8 mouse cellular contexts compared by ENCODE assay signal in the genomic region with DNA sequence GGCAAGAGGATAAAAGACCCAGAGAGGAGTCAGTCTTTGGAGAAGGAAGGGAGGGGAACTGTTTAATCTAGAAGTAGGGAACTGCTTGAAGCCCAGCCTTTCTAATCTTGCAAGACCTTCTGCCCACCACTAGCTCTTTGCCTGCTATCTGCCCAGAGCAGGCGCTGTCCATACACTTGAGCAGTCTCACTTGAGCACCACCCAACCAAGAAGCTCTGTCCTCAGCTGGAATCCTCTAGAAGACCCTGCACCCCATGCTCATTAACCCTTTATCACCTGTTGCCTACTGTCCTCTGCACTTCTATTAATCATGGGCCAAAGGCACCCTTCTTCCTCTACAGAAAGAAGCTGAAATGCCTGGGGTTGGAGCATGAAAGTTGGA. TPM values are rescaled to one million over a fixed set of nuclear protein-coding genes. Genes with fewer than 3 reads are reported as not detected.
DNase-seq lines count a peak whose midpoint lies in the region; ATAC-seq and TF ChIP-seq lines count a peak whose summit lies in the region.

No protein-coding gene starts in this region.

- 29% methylated on average over 1 of the region's 1 CpGs for WGBS in heart, embryonic 11.5 days (ENCODE audit: insufficient replicate concordance)
- 58% methylated on average over 1 of the region's 1 CpGs for WGBS in heart, adult 2 months

- intact Hi-C loops in heart, adult 2 months (cut with DNase I) = no loop called here

- H3K4me1 ChIP-seq in heart, embryonic 11.5 days (ENCODE audit: control insufficient read depth, insufficient read depth, low read length) = no peaks in the 10 kb centered on the region; the same call in 1 of the 2 replicates
- H3K4me1 ChIP-seq in heart, adult 2 months (ENCODE audit: control insufficient read depth, insufficient read depth, low read length) = no peaks in the 10 kb centered on the region

- peak; percentile 83 for ATAC-seq in heart, embryonic 11.5 days (replicated peaks; ENCODE audit: insufficient number of reproducible peaks, low FRiP score, low TSS enrichment)
- ATAC-seq in hematopoietic stem cell, adult 5-6 weeks (replicated peaks in 1 of 2; ENCODE audit: insufficient read depth in 1 of 2, low FRiP score in 2 of 2, low TSS enrichment in 1 of 2, low read depth in 1 of 2, poor library complexity in 2 of 2, severe bottlenecking in 2 of 2) = peak; percentile 46 to 62
- ATAC-seq in megakaryocyte progenitor cell, adult 5-6 weeks (replicated peaks; ENCODE audit: poor library complexity) = peak; percentile 86

- no peak for DNase-seq in heart, adult 2 months
- peak; percentile 3 for DNase-seq in brain, embryonic 18.5 days (ENCODE audit: low read depth, low spot score)
- no peak for DNase-seq in ovary, postnatal 10 days (ENCODE audit: low spot score)
- no peak for DNase-seq in thymus, postnatal 0 days (ENCODE audit: low spot score)
- no peak for DNase-seq in thymus, postnatal 10 days (ENCODE audit: low spot score in 2 of 2)

- H3K27ac ChIP-seq in heart, embryonic 11.5 days (ENCODE audit: low read depth, low read length) = peak overlapping the region; percentile 73
- H3K27ac ChIP-seq in heart, adult 2 months = no peak overlapping the region

- H3K4me2 ChIP-seq in heart, embryonic 11.5 days = peak overlapping the region; percentile 97

- no peak for TF ChIP-seq EP300 in heart, adult 2 months (IDR thresholded peaks at IDR 0.05; ENCODE audit: insufficient read depth, low read depth, low read length)

- TF ChIP-seq CTCF in heart, adult 2 months (IDR thresholded peaks at IDR 0.05) = no peak

- peak overlapping the region; percentile 75 for H3K9ac ChIP-seq in heart, embryonic 11.5 days (ENCODE audit: low read depth, low read length)
- H3K9ac ChIP-seq in heart, adult 2 months (ENCODE audit: low read depth, low read length) = no peak overlapping the region

- no peaks in the 10 kb centered on the region for H3K36me3 ChIP-seq in heart, embryonic 11.5 days (ENCODE audit: control insufficient read depth, insufficient read depth, low read length)
- H3K36me3 ChIP-seq in heart, adult 2 months (ENCODE audit: control insufficient read depth, insufficient read depth, low read length) = no peaks in the 10 kb centered on the region

- TF ChIP-seq POLR2A in heart, adult 2 months (IDR thresholded peaks at IDR 0.05; ENCODE audit: insufficient read depth, low read depth, low read length) = no peak

- no peaks in the 10 kb centered on the region for H3K9me3 ChIP-seq in heart, embryonic 11.5 days (replicated peaks; ENCODE audit: control insufficient read depth, low read length)

- H3K27me3 ChIP-seq in heart, embryonic 11.5 days (ENCODE audit: control insufficient read depth, insufficient read depth, low read length) = peaks cover 4% of the 10 kb centered on the region; the same call in 1 of the 2 replicates
- no peaks in the 10 kb centered on the region for H3K27me3 ChIP-seq in heart, adult 2 months (ENCODE audit: control insufficient read depth, insufficient read depth, low read length)

- no peaks in the 10 kb centered on the region for H3K79me2 ChIP-seq in heart, adult 2 months (replicated peaks; ENCODE audit: control insufficient read depth, insufficient read depth, low read length)

- H3K4me3 ChIP-seq in heart, embryonic 11.5 days (ENCODE audit: low read depth, low read length) = peak overlapping the region; percentile 56
- no peak overlapping the region for H3K4me3 ChIP-seq in heart, adult 2 months

RNA-seq across cellular contexts. Expression of gene Snca, which starts 1.6 kb away (rescaled TPM):
- polyA plus RNA-seq in heart, embryonic 11.5 days (2014; fragmentation: Nextera tagmentation; extraction: Ambion mirVana) = 43.3 and 48.5 TPM in 2 replicates
- 10 to 100 TPM; 11.6 to 97.1 TPM for total RNA-seq in heart, adult 2 months (2021)
- polyA plus RNA-seq in heart, adult 2 months (2012; rRNA removed) = 8.3 and 43.1 TPM in 2 replicates
- 5.3 and 12.9 TPM in 2 replicates for total RNA-seq in hematopoietic stem cell, adult 5-6 weeks (2017)
- total RNA-seq in megakaryocyte progenitor cell, adult 5-6 weeks (2015) = 1.4 and 4.4 TPM in 2 replicates
- 2.0 and 3.1 TPM in 2 replicates for total RNA-seq in megakaryocyte progenitor cell, adult 5-6 weeks (2017)
- polyA plus RNA-seq in thymus, postnatal 0 days (2015; fragmentation: Nextera tagmentation; extraction: Ambion mirVana) = 3.1 and 4.4 TPM in 2 replicates
